Mouse (Mus musculus) lung, embryonic 16.5 days (tissue): ENCODE data around the gene Lats2. TPM values are rescaled to one million over a fixed set of nuclear protein-coding genes. Genes with fewer than 3 reads are reported as not detected.

Source experiments
- ATAC-seq: fragments of 200-750 bp; cut with Nextera tagmentation; 2 replicates; pipeline ENCODE4 v1.8.0; 2017; ENCODE audit warnings: low read depth, mild to moderate bottlenecking, moderate library complexity
- H3K27ac ChIP-seq: fragments of 300-500 bp; sonication (generic); 2 replicates; pipeline ENCODE4 v1.5.1; 2014; ENCODE audit warnings: mild to moderate bottlenecking, control low read depth, low read length
- H3K27me3 ChIP-seq: fragments of 300-500 bp; sonication (generic); 2 replicates; pipeline ENCODE4 v1.6.1; 2014; ENCODE audit warnings: low read depth, low read length, mixed read lengths; ENCODE audit not compliant: control insufficient read depth, insufficient read depth
- H3K36me3 ChIP-seq: fragments of 300-500 bp; sonication (generic); 2 replicates; pipeline ENCODE4 v1.6.1; 2014; ENCODE audit warnings: low read length; ENCODE audit not compliant: control insufficient read depth, insufficient read depth
- H3K4me1 ChIP-seq: fragments of 300-500 bp; sonication (generic); replicated peaks from 2 replicates; pipeline ENCODE4 v1.6.1; 2014; ENCODE audit warnings: low read length, mixed read lengths; ENCODE audit not compliant: control insufficient read depth, insufficient read depth
- H3K4me2 ChIP-seq: fragments of 300-500 bp; sonication (generic); 2 replicates; pipeline ENCODE4 v1.6.1; 2014; ENCODE audit warnings: low read depth, low read length, control low read depth
- H3K4me3 ChIP-seq: fragments of 300-500 bp; sonication (generic); 2 replicates; pipeline ENCODE4 v1.5.1; 2014; ENCODE audit warnings: mild to moderate bottlenecking, low read length, control low read depth
- H3K9ac ChIP-seq: fragments of 300-500 bp; sonication (generic); 2 replicates; pipeline ENCODE4 v1.6.1; 2014; ENCODE audit warnings: low read length, control low read depth
- H3K9me3 ChIP-seq: fragments of 300-500 bp; sonication (generic); 2 replicates; pipeline ENCODE4 v1.6.1; 2016; ENCODE audit warnings: low read length; ENCODE audit not compliant: control insufficient read depth
- WGBS: fragments of 180-500 bp; shearing (Covaris S2); extraction: QIAGEN DNeasy Blood & Tissue Kit; methylation state at CpG from one replicate; pipeline ENCODE4 v1.1.7; 2014; 5-methylcytosine and 5-hydroxymethylcytosine counted together
- polyA plus RNA-seq: library from polyadenylated mRNA; unstranded; fragments of >200 nt; fragmentation: Nextera tagmentation; extraction: Ambion mirVana; gene quantifications from 2 replicates; pipeline ENCODE4 v1.2.1, GENCODE M21; 2015

Lats2 gene
- polyA plus RNA-seq, 1 experiment from 2014 or later = 25.9 TPM

DNA sequence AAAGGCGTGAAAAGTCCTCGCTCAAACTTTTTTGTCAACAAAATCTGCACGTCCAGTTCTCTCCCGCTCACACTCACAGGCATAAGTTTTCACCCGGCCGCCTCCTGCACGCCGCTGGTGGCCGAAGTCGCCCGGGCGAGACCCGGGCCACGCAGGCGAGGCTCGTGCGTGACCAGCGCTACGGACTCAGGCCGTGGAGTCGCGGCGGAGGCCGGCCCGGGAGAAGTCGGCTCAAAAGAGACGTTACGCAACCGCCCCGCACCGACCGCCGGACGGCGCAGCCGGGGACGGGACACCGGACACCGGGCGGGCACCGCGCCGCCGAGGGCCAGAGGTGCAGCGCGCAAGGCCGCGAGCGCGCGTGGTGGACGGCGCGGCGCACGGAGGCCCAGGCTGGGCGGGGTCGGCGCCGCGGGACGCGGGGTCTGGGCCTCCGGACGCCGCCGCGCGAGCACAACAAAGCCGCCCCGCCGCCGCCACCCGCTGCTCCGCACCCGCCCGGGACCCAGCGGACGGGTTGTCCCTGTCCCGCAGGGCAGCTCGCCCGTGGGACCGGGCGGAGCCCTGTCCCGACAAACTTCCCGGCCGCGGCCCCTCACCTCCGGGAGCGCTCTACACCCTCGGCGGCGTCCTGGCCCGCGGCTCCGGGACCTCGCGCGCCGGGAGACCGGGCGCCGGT lies 12.8 kb downstream of the Lats2 start:
- under 1% methylated on average over 78 of the region's 103 CpGs for WGBS
- no peaks in the 10 kb centered on the region for H3K27me3 ChIP-seq
- H3K4me3 ChIP-seq = peak overlapping the region; percentile 84
- H3K9me3 ChIP-seq = no peaks in the 10 kb centered on the region
- ATAC-seq = peak; percentile 72
- no peaks in the 10 kb centered on the region for H3K36me3 ChIP-seq
- H3K4me2 ChIP-seq = peak overlapping the region; percentile 78
- peak overlapping the region; percentile 94 for H3K9ac ChIP-seq
- peaks cover 7% of the 10 kb centered on the region for H3K4me1 ChIP-seq
- peak overlapping the region; percentile 95 for H3K27ac ChIP-seq

DNA sequence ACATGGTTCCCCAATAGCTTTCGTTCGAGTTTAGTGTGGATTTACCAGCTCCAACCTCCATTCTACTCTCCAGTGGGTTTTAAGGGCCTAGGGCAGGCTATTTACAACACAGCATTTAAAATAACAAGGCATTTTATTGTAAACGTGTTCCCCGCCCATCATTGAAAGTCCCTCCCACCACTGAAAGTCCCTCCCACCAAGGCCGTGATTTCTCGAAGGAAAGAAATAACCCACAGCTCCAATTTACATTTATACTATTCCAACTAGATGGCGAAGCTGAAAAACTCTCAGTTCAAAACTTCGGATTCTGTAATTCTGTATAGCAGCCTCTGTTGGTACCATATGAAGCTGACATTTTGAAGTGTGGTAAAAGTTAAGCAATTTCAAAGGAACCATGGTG lies 13.6 kb downstream of the Lats2 start:
- Histone ChIP-seq H3K9ac (peak overlapping the region; percentile 27; the same call in 1 of the 2 replicates), H3K36me3 (no peaks in the 10 kb centered on the region), H3K27me3 (no peaks in the 10 kb centered on the region), H3K4me2 (peak overlapping the region; percentile 78), H3K4me3 (peak overlapping the region; percentile 84), H3K27ac (no peak overlapping the region), H3K4me1 (peaks cover 7% of the 10 kb centered on the region), H3K9me3 (no peaks in the 10 kb centered on the region)
- no peak for ATAC-seq
- 1% methylated on average over 8 of the region's 8 CpGs for WGBS

DNA sequence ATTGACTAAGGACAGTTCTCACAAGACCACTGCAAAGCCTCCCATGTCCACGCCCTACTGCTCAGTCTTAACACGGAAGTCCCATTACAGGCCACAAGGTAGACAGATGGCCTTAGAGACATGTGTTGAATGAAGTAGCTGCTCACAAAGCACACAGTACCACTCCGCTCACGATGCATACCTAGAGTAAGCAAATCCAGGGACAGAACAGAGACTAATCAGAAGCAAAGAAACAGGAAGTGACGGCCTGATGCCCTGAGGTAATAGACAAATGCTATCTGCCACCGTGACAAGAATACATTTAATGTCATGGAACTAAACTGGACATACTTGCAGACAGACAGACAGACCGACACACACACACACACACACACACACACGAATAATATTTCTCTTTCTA lies 17.5 kb downstream of the Lats2 start:
- no peaks in the 10 kb centered on the region for H3K9me3 ChIP-seq
- H3K27ac ChIP-seq = no peak overlapping the region
- no peak overlapping the region for H3K9ac ChIP-seq
- peaks cover 26% of the 10 kb centered on the region for H3K4me1 ChIP-seq
- H3K27me3 ChIP-seq = no peaks in the 10 kb centered on the region
- 79% methylated on average over 8 of the region's 8 CpGs for WGBS
- H3K36me3 ChIP-seq = no peaks in the 10 kb centered on the region
- H3K4me2 ChIP-seq = no peak overlapping the region
- H3K4me3 ChIP-seq = no peak overlapping the region
- no peak for ATAC-seq

DNA sequence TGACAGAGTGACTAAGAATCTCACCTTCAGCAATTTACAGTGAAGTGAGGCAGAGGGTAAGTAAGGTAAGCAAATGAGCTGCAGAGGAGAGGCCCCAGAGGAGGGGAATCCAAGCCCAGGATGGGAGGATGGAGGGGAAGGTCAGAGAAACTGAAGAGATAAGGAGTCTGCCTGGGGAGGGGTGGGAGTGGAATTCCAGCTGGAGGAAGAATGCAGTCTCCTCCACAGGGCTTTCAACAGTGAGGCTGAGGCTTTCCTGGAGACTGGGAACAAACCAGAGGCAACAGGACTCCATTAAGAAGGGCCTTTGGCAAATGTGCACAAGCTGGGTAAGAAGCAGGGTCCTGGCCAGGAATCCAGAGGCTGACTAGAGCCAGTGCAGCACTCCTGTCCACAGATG lies 21.1 kb downstream of the Lats2 start:
- Histone ChIP-seq H3K4me2 (no peak overlapping the region), H3K27ac (no peak overlapping the region), H3K4me1 (peaks cover 41% of the 10 kb centered on the region)

DNA sequence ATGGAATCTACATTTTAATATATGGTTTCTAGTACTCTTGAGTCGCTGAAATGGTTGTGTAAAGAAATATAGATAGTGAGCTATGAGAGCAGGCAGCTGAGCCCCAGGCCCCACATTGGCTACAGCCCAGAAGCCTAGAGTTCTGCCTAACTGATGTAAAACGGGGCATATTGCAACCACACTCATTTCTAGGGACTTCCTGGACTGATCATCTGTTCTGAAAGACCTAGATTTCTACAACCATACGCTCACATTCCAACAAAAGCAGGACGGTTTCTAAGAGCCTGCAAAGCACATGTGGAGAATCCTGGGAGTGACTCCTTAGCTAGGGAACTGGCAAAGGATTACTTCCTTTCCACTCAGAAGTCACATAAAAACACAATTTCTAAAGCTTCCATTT lies 22.0 kb downstream of the Lats2 start:
- WGBS = 23% methylated on average over 4 of the region's 4 CpGs
- peaks cover 45% of the 10 kb centered on the region for H3K4me1 ChIP-seq
- no peak overlapping the region for H3K27ac ChIP-seq
- no peaks in the 10 kb centered on the region; the same call in 1 of the 2 replicates for H3K36me3 ChIP-seq
- no peak overlapping the region for H3K4me2 ChIP-seq
- H3K27me3 ChIP-seq = no peaks in the 10 kb centered on the region
- no peak overlapping the region for H3K9ac ChIP-seq
- no peaks in the 10 kb centered on the region for H3K9me3 ChIP-seq
- H3K4me3 ChIP-seq = no peak overlapping the region
- ATAC-seq = no peak

More for the DNA sequence above, 21.1 kb downstream of the Lats2 start:
- no peaks in the 10 kb centered on the region for H3K9me3 ChIP-seq
- H3K36me3 ChIP-seq = no peaks in the 10 kb centered on the region; the same call in 1 of the 2 replicates
- no peaks in the 10 kb centered on the region for H3K27me3 ChIP-seq
- H3K9ac ChIP-seq = no peak overlapping the region
- no peak overlapping the region for H3K4me3 ChIP-seq
- ATAC-seq = peak; percentile 42; the same call in 1 of the 2 replicates

DNA sequence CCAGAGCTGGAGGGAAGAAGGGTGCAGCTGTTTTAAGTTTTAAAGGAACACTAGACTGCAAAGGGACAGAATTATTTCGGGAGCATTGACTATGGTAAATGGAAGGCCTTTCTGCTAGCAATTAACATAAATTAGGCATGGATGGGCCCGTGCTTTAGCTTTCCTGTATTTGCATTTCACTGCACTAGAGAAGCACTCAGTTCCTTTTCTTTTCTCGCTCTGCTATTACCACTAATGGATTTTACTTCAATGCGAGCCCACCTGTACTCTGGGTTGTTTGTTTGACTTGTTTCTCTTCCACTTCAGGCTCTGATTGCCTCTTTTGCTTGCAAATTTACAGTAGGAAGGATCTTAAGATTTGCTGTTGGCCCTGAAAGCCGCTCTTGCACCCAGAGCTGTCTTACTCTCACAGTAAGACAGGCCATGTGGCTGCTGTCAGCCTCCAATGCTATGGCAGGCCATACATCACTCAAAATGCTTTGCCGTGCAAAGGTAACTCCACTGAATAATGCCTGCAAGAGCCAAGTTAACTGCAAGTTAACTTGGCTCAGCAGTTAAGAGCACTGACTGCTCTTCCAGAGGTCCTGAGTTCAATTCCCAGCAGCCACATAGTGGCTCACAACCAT lies 25.4 kb downstream of the Lats2 start:
- Histone ChIP-seq H3K4me1 (peaks cover 62% of the 10 kb centered on the region), H3K4me3 (no peak overlapping the region), H3K36me3 (no peaks in the 10 kb centered on the region; the same call in 1 of the 2 replicates), H3K9ac (no peak overlapping the region), H3K27me3 (no peaks in the 10 kb centered on the region), H3K4me2 (no peak overlapping the region), H3K27ac (no peak overlapping the region), H3K9me3 (no peaks in the 10 kb centered on the region)
- WGBS = 57% methylated on average over 6 of the region's 6 CpGs
- no peak for ATAC-seq

DNA sequence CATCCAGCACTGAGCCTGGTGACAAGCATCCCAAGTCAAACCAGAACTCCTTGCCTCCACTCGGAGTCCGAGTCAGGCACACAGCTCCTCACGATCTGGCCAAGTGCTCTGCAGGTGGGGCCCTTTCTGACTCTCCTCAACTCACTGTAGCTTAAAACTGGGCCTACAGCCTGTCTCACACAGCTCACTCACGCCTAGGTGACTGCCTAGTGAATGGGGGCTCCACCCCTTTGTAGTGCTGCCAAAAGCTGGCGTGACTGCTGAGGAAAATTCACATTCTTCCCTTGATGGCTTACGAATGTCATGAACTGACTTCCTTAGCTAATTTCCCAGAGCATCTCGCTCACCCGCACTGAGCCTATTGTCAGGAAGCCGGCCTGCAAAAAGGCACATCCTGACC lies 27.7 kb downstream of the Lats2 start:
- H3K36me3 ChIP-seq = peaks cover 4% of the 10 kb centered on the region
- peak; percentile 90 for ATAC-seq
- H3K4me3 ChIP-seq = no peak overlapping the region
- 12% methylated on average over 9 of the region's 9 CpGs for WGBS
- H3K27me3 ChIP-seq = no peaks in the 10 kb centered on the region
- no peaks in the 10 kb centered on the region; the same call in 1 of the 2 replicates for H3K9me3 ChIP-seq
- H3K9ac ChIP-seq = peak overlapping the region; percentile 8
- H3K4me1 ChIP-seq = peaks cover 42% of the 10 kb centered on the region
- H3K4me2 ChIP-seq = 0 out of 2 replicates have a peak overlapping the region, but pooled peaks have one; percentile 21
- H3K27ac ChIP-seq = peak overlapping the region; percentile 45

DNA sequence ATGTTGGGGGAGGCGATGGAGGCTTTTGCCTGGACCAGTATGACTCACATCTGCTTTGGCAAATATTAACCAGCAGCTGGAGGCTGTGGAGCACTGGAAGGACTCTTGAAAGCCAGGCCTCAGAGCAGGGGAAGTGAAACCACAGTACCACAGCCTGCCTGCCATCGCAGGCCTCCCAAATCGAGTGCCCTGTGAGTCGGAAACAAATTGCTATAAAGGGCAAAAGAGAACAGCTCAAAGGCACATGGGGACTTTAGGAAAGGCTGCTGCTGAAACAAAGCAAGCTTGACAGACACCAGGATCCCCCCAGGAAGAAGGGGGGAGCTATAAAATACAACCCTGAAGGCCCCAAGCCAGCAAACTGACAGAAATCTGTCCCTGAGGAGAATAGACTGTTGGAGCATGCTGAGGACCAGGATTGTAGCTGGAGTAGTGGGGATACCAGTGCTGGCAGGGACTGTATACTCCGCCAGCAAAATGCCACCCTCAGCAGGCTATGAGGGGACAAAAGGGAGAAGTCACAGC lies 28.2 kb downstream of the Lats2 start:
- peaks cover 4% of the 10 kb centered on the region for H3K36me3 ChIP-seq
- H3K4me2 ChIP-seq = peak overlapping the region; percentile 22; the same call in 1 of the 2 replicates
- H3K4me1 ChIP-seq = peaks cover 38% of the 10 kb centered on the region
- no peaks in the 10 kb centered on the region; the same call in 1 of the 2 replicates for H3K9me3 ChIP-seq
- 29% methylated on average over 5 of the region's 5 CpGs for WGBS
- H3K4me3 ChIP-seq = no peak overlapping the region
- peak overlapping the region; percentile 8 for H3K9ac ChIP-seq
- no peaks in the 10 kb centered on the region for H3K27me3 ChIP-seq
- ATAC-seq = peak; percentile 79
- H3K27ac ChIP-seq = peak overlapping the region; percentile 45

DNA sequence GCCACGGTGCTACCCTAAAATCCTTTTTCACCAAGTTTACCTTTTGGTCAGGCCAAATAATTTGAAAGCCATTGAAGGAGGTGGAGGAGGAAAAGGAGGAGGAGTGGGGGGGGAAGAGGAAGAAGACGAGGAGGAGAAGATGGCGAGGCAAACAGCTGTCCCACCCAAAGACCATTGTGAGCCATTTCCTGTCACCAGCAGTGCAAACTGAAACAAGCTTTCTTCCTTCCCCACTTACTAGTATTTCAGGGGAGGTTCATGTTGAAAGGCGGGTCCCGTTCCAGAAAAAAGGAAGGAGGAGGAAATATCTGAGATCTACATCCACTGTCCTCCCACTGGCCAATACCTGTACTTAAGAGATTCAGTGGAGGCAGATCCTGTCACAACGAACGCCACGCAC lies 28.8 kb downstream of the Lats2 start:
- H3K9ac ChIP-seq = no peak overlapping the region
- H3K27ac ChIP-seq = peak overlapping the region; percentile 45
- 0 out of 2 replicates have a peak overlapping the region, but pooled peaks have one; percentile 22 for H3K4me2 ChIP-seq
- H3K9me3 ChIP-seq = no peaks in the 10 kb centered on the region; the same call in 1 of the 2 replicates
- H3K27me3 ChIP-seq = no peaks in the 10 kb centered on the region
- no peak overlapping the region for H3K4me3 ChIP-seq
- no peak for ATAC-seq
- WGBS = 64% methylated on average over 8 of the region's 8 CpGs
- H3K36me3 ChIP-seq = peaks cover 4% of the 10 kb centered on the region
- peaks cover 31% of the 10 kb centered on the region for H3K4me1 ChIP-seq
